Mouse (Mus musculus) layer of hippocampus, adult 2 months (tissue): ENCODE results near the gene Zfp300. TPM values are rescaled to one million over a fixed set of nuclear protein-coding genes. Genes with fewer than 3 reads are reported as not detected.

Source experiments
- DNase-seq, 2 experiments: peaks; one replicate each; pipeline ENCODE4 v3.0.0; 2022; ENCODE audit warnings: low spot score in 2 of 2
- H3K27ac ChIP-seq: fragments of 200-600 bp; 2 replicates; pipeline ENCODE4 v1.8.1; 2022
- H3K4me3 ChIP-seq: fragments of 200-600 bp; 2 replicates; pipeline ENCODE4 v1.8.1; 2022; ENCODE audit warnings: mild to moderate bottlenecking
- CTCF ChIP-seq: fragments of 200-600 bp; conservative IDR thresholded peaks from 2 replicates; pipeline ENCODE4 v1.8.1; 2022; ENCODE audit warnings: antibody characterized with exemption, mild to moderate bottlenecking, moderate library complexity
- long read RNA-seq, 2 experiments: library from polyadenylated mRNA; stranded (forward); transcript quantifications; one replicate each; pipeline ENCODE4 v2.0.0; 2021; ENCODE audit warnings: borderline mapping rate in 2 of 2
- total RNA-seq, 2 experiments: library from RNA; stranded (reverse); gene quantifications; 2 replicates each; pipeline ENCODE4 v1.2.3; 2021

The Zfp300 gene
- 1 to 10 TPM; 4.1 to 4.8 TPM for total RNA-seq
- long read RNA-seq, experiment 1, partial matches to known transcripts: 0 of 1 reads
- long read RNA-seq, experiment 1, other reads (novel, unspliced or antisense): 1 of 1 reads
- long read RNA-seq, experiment 2, partial matches to known transcripts: 0 of 2 reads
- long read RNA-seq, experiment 2, other reads (novel, unspliced or antisense): 2 of 2 reads

DNA sequence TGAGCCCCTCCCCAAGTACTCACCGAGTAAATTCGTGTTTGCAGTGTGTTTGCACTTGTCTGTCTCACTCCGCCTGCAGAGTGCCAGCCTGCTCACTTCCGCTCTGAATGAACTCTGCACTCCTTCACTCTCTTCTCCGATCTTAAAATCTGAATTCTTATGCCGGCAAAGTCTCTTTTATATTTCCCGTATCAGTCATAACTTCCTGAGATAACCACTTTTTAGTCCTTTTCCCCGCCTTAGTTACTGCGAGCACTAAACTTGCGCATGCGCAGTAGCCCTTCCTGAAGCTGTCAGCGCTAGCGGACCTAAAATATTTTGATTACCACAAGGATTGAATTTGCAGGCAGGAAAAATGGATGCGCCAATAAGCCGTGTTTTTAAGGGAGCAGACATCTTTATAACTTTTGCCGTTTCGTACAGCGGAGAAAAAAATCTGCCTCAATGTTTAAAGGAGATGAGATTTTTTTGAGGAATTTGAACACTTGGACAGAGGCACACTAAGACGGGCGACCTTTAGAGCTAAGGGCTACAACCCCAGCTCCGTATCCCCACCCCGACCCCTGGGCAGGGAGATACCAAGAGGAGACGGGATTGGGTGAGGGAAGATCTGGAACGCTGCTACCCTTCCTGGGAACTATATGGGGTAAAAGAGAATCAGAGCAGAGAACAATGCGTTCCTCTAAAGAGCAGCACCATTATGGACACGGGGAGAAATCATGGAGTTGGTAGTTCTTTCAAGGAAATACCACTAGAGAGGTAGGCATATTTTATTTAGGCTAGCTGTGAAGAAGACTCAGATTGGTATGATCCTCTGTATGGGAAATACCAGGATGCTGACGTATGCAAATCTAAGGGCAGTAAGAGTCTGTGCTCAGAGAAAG is at the start of gene Zfp300:
Gene Zfp300, minus strand, starts transcription at position 545 of the 884 bp plus-strand sequence.
- H3K4me3 ChIP-seq: peak within 1 kb of the TSS; percentile 68
- H3K27ac ChIP-seq: peak within 1 kb of the TSS; percentile 95
- peak; percentile 57 to 68 for DNase-seq
- no peak for TF ChIP-seq CTCF

- Histone ChIP-seq H3K27ac (no peak within 1 kb of the TSS), H3K4me3 (no peak within 1 kb of the TSS)
- no peak for DNase-seq
- no peak for TF ChIP-seq CTCF
Observed at GRCm38 (mm10) chrX:21115520-21115919, 26.2 kb upstream of the Zfp300 start, which contains the start of gene Ssxa1. Ssxa1 (plus strand) TSS chrX:21115820.

- peak overlapping the region; percentile 68 for H3K4me3 ChIP-seq
- peak overlapping the region; percentile 95 for H3K27ac ChIP-seq
- peak in 1 of 2 experiments; percentile 9 for DNase-seq
- TF ChIP-seq CTCF: no peak
Observed at GRCm38 (mm10) chrX:21089867-21090239, 526 bp upstream of the Zfp300 start.

GRCm38 (mm10) chrX:21088645-21088982 is 713 bp downstream of the Zfp300 start:
- Histone ChIP-seq H3K4me3 (peak overlapping the region; percentile 68), H3K27ac (peak overlapping the region; percentile 95)
- no peak for TF ChIP-seq CTCF
- DNase-seq: no peak

- TF ChIP-seq CTCF: no peak
- Histone ChIP-seq H3K27ac (no peak within 1 kb of the TSS), H3K4me3 (no peak within 1 kb of the TSS)
- DNase-seq: no peak
Observed at GRCm38 (mm10) chrX:21068106-21068505, 21.2 kb downstream of the Zfp300 start, which contains the start of gene Spaca5. Spaca5 (plus strand) TSS chrX:21068406.

GRCm38 (mm10) chrX:21062544-21062890 is 26.8 kb downstream of the Zfp300 start:
- DNase-seq: no peak
- Histone ChIP-seq H3K4me3 (peak overlapping the region; percentile 66), H3K27ac (peak overlapping the region; percentile 85)
- no peak for TF ChIP-seq CTCF

DNA sequence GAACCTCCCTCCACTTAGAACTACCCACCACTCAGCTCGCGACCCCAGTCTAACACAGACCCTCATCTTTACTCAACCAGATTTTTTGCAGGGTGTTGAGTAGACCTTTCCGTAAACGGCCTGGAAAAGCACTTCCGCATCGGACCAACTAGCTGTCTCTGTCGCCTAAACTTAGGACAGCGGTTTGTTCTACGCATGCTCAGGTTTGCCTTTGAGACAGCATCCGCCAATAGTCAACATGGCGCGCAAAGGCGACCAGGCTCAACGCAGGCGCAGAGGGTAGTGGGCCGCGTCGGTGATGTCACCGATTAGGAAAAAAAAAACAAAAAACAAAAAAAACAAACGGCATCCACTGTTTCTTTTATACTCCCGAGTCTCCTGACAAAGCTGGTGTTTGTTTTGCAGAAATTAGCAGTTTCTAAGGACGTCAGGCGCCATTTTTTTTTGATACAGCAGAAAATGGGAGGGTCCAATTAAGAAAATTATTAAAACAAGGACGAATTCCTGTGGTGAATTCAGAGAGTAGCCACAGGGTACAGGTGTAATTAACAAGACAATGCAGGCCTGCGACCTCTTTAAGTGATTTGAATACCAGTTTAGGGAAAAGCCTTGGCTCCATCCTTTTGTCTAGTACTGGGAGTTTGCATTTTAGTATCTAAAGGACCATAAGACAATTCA is 27.3 kb downstream of the Zfp300 start, which contains the start of gene Zfp182:
Gene Zfp182, minus strand, starts transcription at position 451 of the 678 bp plus-strand sequence.
- Histone ChIP-seq H3K4me3 (peak within 1 kb of the TSS; percentile 66), H3K27ac (peak within 1 kb of the TSS; percentile 85)
- no peak for TF ChIP-seq CTCF
- DNase-seq: peak; percentile 73 to 86

DNA sequence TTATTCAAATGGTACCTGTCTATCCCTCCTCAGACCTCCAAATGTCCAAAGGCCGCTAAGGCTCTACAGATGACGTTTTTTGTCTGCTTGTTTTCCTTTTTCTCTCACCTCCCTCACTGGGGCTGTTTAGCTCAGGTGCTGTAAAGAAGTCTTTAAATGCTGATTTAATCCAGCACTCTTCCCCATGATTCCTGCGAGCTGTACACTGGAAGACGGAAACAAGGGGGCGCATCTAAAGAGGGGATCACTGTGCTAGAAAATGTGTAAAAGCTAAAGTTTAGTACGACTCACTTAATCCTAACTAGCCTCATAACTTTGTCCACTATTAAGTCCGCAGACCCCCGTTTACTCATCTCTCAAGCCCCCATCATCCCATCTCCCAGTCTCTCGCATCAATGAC is 27.9 kb downstream of the Zfp300 start:
- TF ChIP-seq CTCF: peak; percentile 33
- Histone ChIP-seq H3K27ac (peak overlapping the region; percentile 85), H3K4me3 (peak overlapping the region; percentile 66)
- DNase-seq: no peak

Other genes with a start within 250 kb of the Zfp300 start
- gene Timp1, start 219.4 kb downstream of the Zfp300 start, total RNA-seq: not detected
- gene Syn1, start 168.5 kb downstream of the Zfp300 start, total RNA-seq: 100 to 1,000 TPM; 453 to 456 TPM
- gene Cfp, start 158.0 kb downstream of the Zfp300 start, total RNA-seq: 10 to 100 TPM; 12.6 to 20.6 TPM
- 10 to 100 TPM; 84.6 to 91.5 TPM for gene Elk1, start 138.9 kb downstream of the Zfp300 start, total RNA-seq
- 10 to 100 TPM; 13.8 to 17.4 TPM for gene Uxt, start 127.5 kb downstream of the Zfp300 start, total RNA-seq
- gene Zfp182, start 27.2 kb downstream of the Zfp300 start, total RNA-seq: 10 to 100 TPM in 1 of 2 experiments, 1 to 10 TPM in 1; 9.8 to 11.1 TPM
- gene Spaca5, start 21.1 kb downstream of the Zfp300 start, total RNA-seq: not detected
- not detected for gene Ssxa1, start 26.3 kb upstream of the Zfp300 start, total RNA-seq
- gene Gm21876, start 86.1 kb upstream of the Zfp300 start, total RNA-seq: not detected